Mouse (Mus musculus): ENCODE results near the gene Scube1. TPM values are rescaled to one million over a fixed set of nuclear protein-coding genes. Genes with fewer than 3 reads are reported as not detected.

The Scube1 gene
- total and polyA plus RNA-seq, 3 experiments = 0.65 to 2.2 (median 1.3) TPM

DNA sequence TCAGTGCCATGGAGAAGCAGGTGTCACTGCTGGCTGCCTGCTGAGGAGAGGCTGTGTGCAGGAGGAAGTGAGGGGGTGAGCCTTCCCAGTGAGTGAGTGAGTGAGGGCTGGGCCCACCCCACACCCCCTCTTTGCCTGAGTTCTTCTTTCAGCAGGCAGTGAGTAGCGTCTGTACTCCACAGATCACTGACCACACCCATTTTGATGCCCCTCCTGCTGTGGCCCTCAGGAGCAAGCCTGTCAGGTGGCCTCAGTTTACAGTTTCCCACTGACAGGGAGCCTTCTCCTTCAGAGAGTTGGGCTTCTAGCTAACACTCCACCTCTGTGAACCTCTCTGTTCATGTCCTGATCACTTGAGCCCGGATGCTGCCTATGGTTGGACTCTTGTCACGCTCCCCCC, 89.6 kb downstream of the Scube1 start:
- no peak overlapping the region for H3K4me3 ChIP-seq
- H3K4me1 ChIP-seq (ENCODE audit: control insufficient read depth, insufficient read depth, low read length) = no peaks in the 10 kb centered on the region
- H3K9ac ChIP-seq (ENCODE audit: low read depth, low read length) = no peak overlapping the region
- no peak overlapping the region for H3K27ac ChIP-seq
- intact Hi-C loops (cut with DNase I) = loop anchor here (10.0 kb wide), 1 partner anchor 420 kb away; no protein-coding TSS in a partner anchor
- no peak for TF ChIP-seq CTCF (IDR thresholded peaks at IDR 0.05)
- TF ChIP-seq EP300 (IDR thresholded peaks at IDR 0.05; ENCODE audit: insufficient read depth, low read depth, low read length) = no peak
- no peak for TF ChIP-seq POLR2A (IDR thresholded peaks at IDR 0.05; ENCODE audit: insufficient read depth, low read depth, low read length)
- 55% methylated on average over 3 of the region's 3 CpGs for WGBS
- no peak for DNase-seq
- no peaks in the 10 kb centered on the region for H3K27me3 ChIP-seq (ENCODE audit: control insufficient read depth, insufficient read depth, low read length)
- H3K36me3 ChIP-seq (ENCODE audit: control insufficient read depth, insufficient read depth, low read length) = no peaks in the 10 kb centered on the region
- H3K79me2 ChIP-seq (replicated peaks; ENCODE audit: control insufficient read depth, insufficient read depth, low read length) = no peaks in the 10 kb centered on the region

DNA sequence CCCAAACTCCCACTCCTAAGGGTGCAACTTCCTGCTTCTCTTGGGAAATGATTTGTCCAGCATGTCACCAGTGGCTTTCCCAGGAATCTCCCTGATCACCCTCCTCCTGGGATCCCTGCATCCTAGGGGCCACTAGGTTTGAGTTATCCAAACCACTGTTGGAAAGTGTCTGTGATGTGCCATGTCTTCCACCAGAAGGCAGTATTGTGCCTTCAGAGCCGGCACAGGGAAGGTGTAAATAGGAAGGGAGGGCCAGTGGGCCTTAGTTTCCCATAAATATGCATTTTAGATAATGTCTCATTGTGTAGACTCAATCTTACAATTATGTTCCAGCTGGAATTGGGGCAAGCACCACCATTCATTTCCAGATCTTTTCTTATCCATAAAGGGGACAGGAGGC, 90.7 kb downstream of the Scube1 start:
- H3K4me3 ChIP-seq = no peak overlapping the region
- no peak for DNase-seq
- no peaks in the 10 kb centered on the region for H3K27me3 ChIP-seq (ENCODE audit: control insufficient read depth, insufficient read depth, low read length)
- H3K27ac ChIP-seq = no peak overlapping the region
- H3K36me3 ChIP-seq (ENCODE audit: control insufficient read depth, insufficient read depth, low read length) = no peaks in the 10 kb centered on the region
- H3K4me1 ChIP-seq (ENCODE audit: control insufficient read depth, insufficient read depth, low read length) = no peaks in the 10 kb centered on the region
- 10% methylated on average over 1 of the region's 1 CpGs for WGBS
- intact Hi-C loops (cut with DNase I) = loop anchor here (10.0 kb wide), 1 partner anchor 421 kb away; no protein-coding TSS in a partner anchor
- H3K79me2 ChIP-seq (replicated peaks; ENCODE audit: control insufficient read depth, insufficient read depth, low read length) = no peaks in the 10 kb centered on the region
- TF ChIP-seq CTCF (IDR thresholded peaks at IDR 0.05) = peak; percentile 73
- TF ChIP-seq EP300 (IDR thresholded peaks at IDR 0.05; ENCODE audit: insufficient read depth, low read depth, low read length) = no peak
- H3K9ac ChIP-seq (ENCODE audit: low read depth, low read length) = no peak overlapping the region

DNA sequence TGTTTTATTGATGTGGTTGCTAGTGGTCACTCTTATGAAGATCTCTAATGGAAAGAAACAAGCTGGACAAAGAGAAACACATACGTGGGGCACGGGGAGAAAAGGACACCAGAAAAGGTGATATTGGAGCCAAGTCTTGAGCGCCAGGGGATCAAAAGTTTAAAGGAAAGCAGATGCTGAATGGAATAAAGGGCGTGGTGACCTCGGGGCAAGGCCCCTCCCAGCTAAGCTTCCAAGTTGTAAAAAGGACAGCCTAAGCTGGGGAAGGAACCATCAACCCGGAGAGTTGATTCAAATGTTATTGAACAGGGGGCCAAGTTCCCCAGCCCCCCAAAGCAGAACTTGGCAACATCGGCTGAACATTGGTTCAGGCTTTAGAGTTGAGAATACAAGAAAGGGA, 93.8 kb downstream of the Scube1 start:
- Histone ChIP-seq H3K27me3 (ENCODE audit: control insufficient read depth, insufficient read depth, low read length) (no peaks in the 10 kb centered on the region), H3K4me1 (ENCODE audit: control insufficient read depth, insufficient read depth, low read length) (no peaks in the 10 kb centered on the region), H3K4me3 (no peak overlapping the region), H3K9ac (ENCODE audit: low read depth, low read length) (no peak overlapping the region), H3K79me2 (replicated peaks; ENCODE audit: control insufficient read depth, insufficient read depth, low read length) (no peaks in the 10 kb centered on the region), H3K36me3 (ENCODE audit: control insufficient read depth, insufficient read depth, low read length) (no peaks in the 10 kb centered on the region), H3K27ac (no peak overlapping the region)
- DNase-seq = no peak
- WGBS = 75% methylated on average over 7 of the region's 7 CpGs
- TF ChIP-seq CTCF (IDR thresholded peaks at IDR 0.05) (no peak), POLR2A (IDR thresholded peaks at IDR 0.05; ENCODE audit: insufficient read depth, low read depth, low read length) (no peak), EP300 (IDR thresholded peaks at IDR 0.05; ENCODE audit: insufficient read depth, low read depth, low read length) (no peak)
- intact Hi-C loops (cut with DNase I) = loop anchor here (10.0 kb wide), 1 partner anchor 424 kb away; no protein-coding TSS in a partner anchor

DNA sequence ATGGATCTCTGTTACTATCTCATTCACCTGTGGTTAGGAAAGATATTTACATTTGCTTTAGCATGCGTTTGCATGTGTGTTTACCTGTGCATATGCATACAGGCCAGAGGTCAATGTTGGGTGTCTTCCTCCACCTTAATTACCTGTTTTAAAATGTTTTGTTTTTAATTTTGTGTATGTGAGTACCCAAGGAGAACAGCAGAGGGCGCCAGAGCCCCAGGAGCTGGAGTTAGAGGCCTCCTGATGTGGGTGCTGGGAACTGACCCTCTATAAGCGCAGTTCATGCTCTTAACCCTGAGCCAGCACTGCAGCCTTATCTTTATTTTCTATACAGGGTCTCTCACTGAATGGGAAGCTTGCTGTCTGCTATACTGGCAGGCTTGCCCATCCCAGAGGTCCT, 95.1 kb downstream of the Scube1 start:
- TF ChIP-seq CTCF (IDR thresholded peaks at IDR 0.05) (peak; percentile 19; the same call in 1 of the 2 replicates), POLR2A (IDR thresholded peaks at IDR 0.05; ENCODE audit: insufficient read depth, low read depth, low read length) (no peak), EP300 (IDR thresholded peaks at IDR 0.05; ENCODE audit: insufficient read depth, low read depth, low read length) (no peak)
- no peak overlapping the region for H3K9ac ChIP-seq (ENCODE audit: low read depth, low read length)
- no peaks in the 10 kb centered on the region for H3K4me1 ChIP-seq (ENCODE audit: control insufficient read depth, insufficient read depth, low read length)
- no peak overlapping the region for H3K27ac ChIP-seq
- H3K36me3 ChIP-seq (ENCODE audit: control insufficient read depth, insufficient read depth, low read length) = no peaks in the 10 kb centered on the region
- no peaks in the 10 kb centered on the region for H3K79me2 ChIP-seq (replicated peaks; ENCODE audit: control insufficient read depth, insufficient read depth, low read length)
- H3K4me3 ChIP-seq = no peak overlapping the region
- DNase-seq = no peak
- intact Hi-C loops (cut with DNase I) = loop anchor here (10.0 kb wide), 1 partner anchor 425 kb away; no protein-coding TSS in a partner anchor
- 73% methylated on average over 3 of the region's 3 CpGs for WGBS
- H3K27me3 ChIP-seq (ENCODE audit: control insufficient read depth, insufficient read depth, low read length) = no peaks in the 10 kb centered on the region

DNA sequence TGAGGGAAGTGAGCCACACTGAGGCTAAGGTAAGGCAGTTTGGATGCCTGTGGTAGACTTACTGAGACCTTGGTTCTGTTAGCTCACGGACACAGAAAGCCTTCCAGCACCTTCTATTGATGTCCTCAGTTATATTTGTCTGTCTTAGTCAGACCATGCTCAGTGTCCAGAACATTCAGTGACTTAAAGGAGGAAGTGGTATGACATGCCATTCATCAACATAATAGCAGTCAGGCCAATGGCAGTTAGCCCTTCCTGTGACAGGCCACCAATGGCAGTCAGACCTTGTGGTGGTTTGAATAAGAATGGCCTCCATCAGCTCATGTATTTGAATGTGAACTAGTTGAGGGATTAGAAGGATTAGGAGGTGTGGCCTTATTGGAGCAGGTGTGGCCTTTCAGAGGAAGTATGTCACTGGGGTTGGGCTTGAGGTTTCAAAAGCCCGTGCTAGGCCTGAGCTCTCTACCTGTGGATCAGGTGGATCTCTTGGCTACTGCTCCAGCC, 98.6 kb downstream of the Scube1 start:
- WGBS = 92% methylated on average over 2 of the region's 2 CpGs
- DNase-seq = no peak
- Histone ChIP-seq H3K9ac (ENCODE audit: low read depth, low read length) (no peak overlapping the region), H3K79me2 (replicated peaks; ENCODE audit: control insufficient read depth, insufficient read depth, low read length) (no peaks in the 10 kb centered on the region), H3K4me3 (no peak overlapping the region), H3K36me3 (ENCODE audit: control insufficient read depth, insufficient read depth, low read length) (no peaks in the 10 kb centered on the region), H3K27me3 (ENCODE audit: control insufficient read depth, insufficient read depth, low read length) (no peaks in the 10 kb centered on the region), H3K4me1 (ENCODE audit: control insufficient read depth, insufficient read depth, low read length) (no peaks in the 10 kb centered on the region), H3K27ac (no peak overlapping the region)
- intact Hi-C loops (cut with DNase I) = no loop called here
- no peak for TF ChIP-seq POLR2A (IDR thresholded peaks at IDR 0.05; ENCODE audit: insufficient read depth, low read depth, low read length)
- TF ChIP-seq EP300 (IDR thresholded peaks at IDR 0.05; ENCODE audit: insufficient read depth, low read depth, low read length) = no peak
- no peak for TF ChIP-seq CTCF (IDR thresholded peaks at IDR 0.05)

DNA sequence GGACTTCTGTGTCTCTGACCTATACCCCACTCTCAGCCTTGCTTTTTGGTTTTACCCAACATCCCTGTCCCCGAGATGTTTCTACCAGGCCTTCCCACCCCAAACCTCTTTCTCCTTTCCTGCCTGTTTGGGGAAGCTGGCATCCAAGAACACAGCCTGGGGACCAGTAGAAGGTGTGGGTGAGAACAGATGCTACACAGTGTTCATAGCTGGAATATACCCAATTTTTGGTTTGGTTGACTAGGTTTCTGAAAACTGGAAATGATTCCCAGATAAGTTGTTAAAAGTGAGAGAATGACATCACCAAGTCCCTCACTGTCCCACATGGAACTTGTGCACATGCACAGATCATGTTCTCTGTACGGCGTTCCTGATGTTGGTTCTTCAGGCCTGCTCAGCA, 109.6 kb downstream of the Scube1 start:
- 84% methylated on average over 3 of the region's 3 CpGs for WGBS
- intact Hi-C loops (cut with DNase I) = no loop called here
- Histone ChIP-seq H3K4me3 (no peak overlapping the region), H3K27me3 (ENCODE audit: control insufficient read depth, insufficient read depth, low read length) (no peaks in the 10 kb centered on the region), H3K9ac (ENCODE audit: low read depth, low read length) (no peak overlapping the region), H3K27ac (no peak overlapping the region), H3K79me2 (replicated peaks; ENCODE audit: control insufficient read depth, insufficient read depth, low read length) (no peaks in the 10 kb centered on the region), H3K36me3 (ENCODE audit: control insufficient read depth, insufficient read depth, low read length) (no peaks in the 10 kb centered on the region), H3K4me1 (ENCODE audit: control insufficient read depth, insufficient read depth, low read length) (no peaks in the 10 kb centered on the region)
- no peak for DNase-seq
- TF ChIP-seq EP300 (IDR thresholded peaks at IDR 0.05; ENCODE audit: insufficient read depth, low read depth, low read length) = no peak
- no peak for TF ChIP-seq POLR2A (IDR thresholded peaks at IDR 0.05; ENCODE audit: insufficient read depth, low read depth, low read length)
- no peak for TF ChIP-seq CTCF (IDR thresholded peaks at IDR 0.05)
